In the genomic region with DNA sequence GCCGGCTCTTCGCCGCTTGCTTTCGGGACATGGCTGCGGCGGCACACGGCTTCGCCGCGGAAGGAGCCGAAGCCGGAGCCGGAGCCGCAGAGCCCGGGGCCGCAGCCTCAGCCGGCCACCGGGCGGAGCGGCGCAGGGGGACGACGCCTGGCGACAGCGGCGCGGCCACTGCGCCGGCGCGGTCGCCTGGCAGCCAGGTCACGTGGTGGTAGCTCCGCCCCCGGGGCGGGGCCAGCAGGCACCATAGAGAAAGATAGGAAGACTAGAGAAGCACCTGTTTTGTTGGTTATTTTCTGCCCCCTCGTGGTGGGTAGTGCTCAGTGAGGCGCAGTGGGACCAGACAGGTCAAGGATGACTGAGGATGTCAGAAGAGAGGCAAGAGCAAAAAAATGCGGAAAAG, we compare ENCODE assay signal across 7 mouse cellular contexts. TPM values are rescaled to one million over a fixed set of nuclear protein-coding genes. Genes with fewer than 3 reads are reported as not detected.
DNase-seq lines count a peak whose midpoint lies in the region; ATAC-seq lines count a peak whose summit lies in the region.

A gene (minus strand): TSS at position 149 of the 400 bp plus-strand sequence.

- no peaks in the 10 kb centered on the region; the same call in 1 of the 2 replicates for H3K4me1 ChIP-seq in embryonic facial prominence, embryonic 11.5 days (ENCODE audit: control insufficient read depth, insufficient read depth, low read length)
- peaks cover 13% of the 10 kb centered on the region for H3K4me1 ChIP-seq in limb, embryonic 10.5 days
- peaks cover 29% of the 10 kb centered on the region for H3K4me1 ChIP-seq in midbrain, embryonic 13.5 days (replicated peaks)

- peak within 1 kb of the TSS; percentile 96 for H3K4me3 ChIP-seq in embryonic facial prominence, embryonic 11.5 days (ENCODE audit: low read depth, low read length)
- H3K4me3 ChIP-seq in limb, embryonic 10.5 days: peak within 1 kb of the TSS; percentile 86
- H3K4me3 ChIP-seq in midbrain, embryonic 13.5 days (replicated peaks): peak within 1 kb of the TSS; percentile 86

- H3K36me3 ChIP-seq in embryonic facial prominence, embryonic 11.5 days (replicated peaks; ENCODE audit: control insufficient read depth, insufficient read depth, low read depth, low read length): no peaks in the 10 kb centered on the region; the same call in 1 of the 2 replicates
- H3K36me3 ChIP-seq in limb, embryonic 10.5 days: peaks cover 21% of the 10 kb centered on the region; the same call in 1 of the 2 replicates
- peaks cover 8% of the 10 kb centered on the region for H3K36me3 ChIP-seq in midbrain, embryonic 13.5 days

- H3K4me2 ChIP-seq in embryonic facial prominence, embryonic 11.5 days (ENCODE audit: low read depth, low read length): peak within 1 kb of the TSS; percentile 87
- peak within 1 kb of the TSS; percentile 98 for H3K4me2 ChIP-seq in midbrain, embryonic 13.5 days (replicated peaks)

- peak; percentile 80 for ATAC-seq in embryonic facial prominence, embryonic 11.5 days (replicated peaks; ENCODE audit: insufficient number of reproducible peaks, low FRiP score, low TSS enrichment, low read depth)
- ATAC-seq in granulocyte monocyte progenitor cell, adult 5-6 weeks (replicated peaks; ENCODE audit: poor library complexity, severe bottlenecking): peak; percentile 95
- ATAC-seq in midbrain, embryonic 13.5 days: peak; percentile 97

- peak; percentile 97 for DNase-seq in adrenal gland, postnatal 14 days
- peak; percentile 96 for DNase-seq in embryonic facial prominence, embryonic 11.5 days (ENCODE audit: low spot score)
- peak; percentile 97 for DNase-seq in kidney, adult 11 months
- DNase-seq in limb, embryonic 10.5 days (ENCODE audit: low spot score): peak; percentile 95
- DNase-seq in spleen, adult 12 weeks (ENCODE audit: low spot score): peak; percentile 94

- no peaks in the 10 kb centered on the region for H3K27me3 ChIP-seq in embryonic facial prominence, embryonic 11.5 days (ENCODE audit: control insufficient read depth, insufficient read depth, low read length)
- H3K27me3 ChIP-seq in limb, embryonic 10.5 days (ENCODE audit: low read depth, poor library complexity, severe bottlenecking): no peaks in the 10 kb centered on the region
- H3K27me3 ChIP-seq in midbrain, embryonic 13.5 days: no peaks in the 10 kb centered on the region

- peak within 1 kb of the TSS; percentile 88 for H3K9ac ChIP-seq in embryonic facial prominence, embryonic 11.5 days (replicated peaks; ENCODE audit: low read length)
- H3K9ac ChIP-seq in midbrain, embryonic 13.5 days (replicated peaks): peak within 1 kb of the TSS; percentile 92

- H3K9me3 ChIP-seq in embryonic facial prominence, embryonic 11.5 days (replicated peaks; ENCODE audit: control insufficient read depth, low read length): no peaks in the 10 kb centered on the region
- H3K9me3 ChIP-seq in limb, embryonic 10.5 days (replicated peaks): no peaks in the 10 kb centered on the region
- H3K9me3 ChIP-seq in midbrain, embryonic 13.5 days: peaks cover 3% of the 10 kb centered on the region; the same call in 1 of the 2 replicates

- H3K27ac ChIP-seq in embryonic facial prominence, embryonic 11.5 days (replicated peaks; ENCODE audit: low read depth, low read length): no peak within 1 kb of the TSS
- H3K27ac ChIP-seq in limb, embryonic 10.5 days: peak within 1 kb of the TSS; percentile 84
- H3K27ac ChIP-seq in midbrain, embryonic 13.5 days: peak within 1 kb of the TSS; percentile 72; the same call in 1 of the 2 replicates

- under 1% methylated on average over 39 of the region's 39 CpGs for WGBS in embryonic facial prominence, embryonic 11.5 days
- 4% methylated on average over 39 of the region's 39 CpGs for WGBS in limb, embryonic 10.5 days
- WGBS in midbrain, embryonic 13.5 days: under 1% methylated on average over 39 of the region's 39 CpGs

RNA-seq across cellular contexts. Expression of the gene that starts here (rescaled TPM):
- total RNA-seq in adrenal gland, postnatal 14 days (2021): 11.0 and 12.1 TPM in 2 replicates
- 3.9 and 4.2 TPM in 2 replicates for polyA plus RNA-seq in embryonic facial prominence, embryonic 11.5 days (2014; fragmentation: Nextera tagmentation; extraction: Ambion mirVana)
- total RNA-seq in granulocyte monocyte progenitor cell, adult 5-6 weeks (2014; fragmentation: Nextera tagmentation): 3.8 and 5.7 TPM in 2 replicates
- total RNA-seq in granulocyte monocyte progenitor cell, adult 5-6 weeks (2017): 3.2 and 4.7 TPM in 2 replicates
- 3.8 and 4.5 TPM in 2 replicates for polyA plus RNA-seq in limb, embryonic 10.5 days (2016; fragmentation: Nextera tagmentation; extraction: Ambion mirVana)
- 2.4 and 2.5 TPM in 2 replicates for polyA plus RNA-seq in midbrain, embryonic 13.5 days (2015; fragmentation: Nextera tagmentation; extraction: Ambion mirVana)
